Mouse (Mus musculus) left cerebral cortex, adult 6 months (tissue): Measurements from ENCODE around the gene 4930402H24Rik. TPM values are rescaled to one million over a fixed set of nuclear protein-coding genes. Genes with fewer than 3 reads are reported as not detected.

Source experiments
- long read RNA-seq, 2 experiments: library from polyadenylated mRNA; unstranded; transcript quantifications; one replicate each; pipeline ENCODE4 v2.0.0; 2019 to 2020
- polyA plus RNA-seq: library from polyadenylated mRNA; unstranded; fragments of <200 nt; fragmentation: Nextera tagmentation; gene quantifications from 2 replicates; pipeline ENCODE4 v1.2.3, GENCODE M21; 2021

4930402H24Rik gene
- 19.6 and 19.8 TPM in 2 replicates for polyA plus RNA-seq
- long read RNA-seq, experiment 1, full-length matches to known transcripts: 60 of 143 reads
- long read RNA-seq, experiment 1, partial matches to known transcripts: 34 of 143 reads
- long read RNA-seq, experiment 1, other reads (novel, unspliced or antisense): 49 of 143 reads
- long read RNA-seq, experiment 2, full-length matches to known transcripts: 6 of 40 reads
- long read RNA-seq, experiment 2, partial matches to known transcripts: 6 of 40 reads
- long read RNA-seq, experiment 2, other reads (novel, unspliced or antisense): 28 of 40 reads

GRCm38 (mm10) chr2:130905751-130906583 lies at the start of gene 4930402H24Rik, which contains the start of gene Atrn:
Gene 4930402H24Rik, minus strand, starts transcription at chr2:130906406.
Gene Atrn, plus strand, starts transcription at chr2:130906495.

GRCm38 (mm10) chr2:130697153-130697810 lies 208.9 kb downstream of the 4930402H24Rik start, which contains the start of gene Slc4a11:
Gene Slc4a11, minus strand, starts transcription at chr2:130697519.

GRCm38 (mm10) chr2:130667559-130667958 lies 238.6 kb downstream of the 4930402H24Rik start, which contains the start of gene Itpa:
Gene Itpa, plus strand, starts transcription at chr2:130667610.

GRCm38 (mm10) chr2:130664102-130664701 lies 242.0 kb downstream of the 4930402H24Rik start, which contains the start of gene Ddrgk1:
Gene Ddrgk1, minus strand, starts transcription at chr2:130664659.

Other genes with a start within 250 kb of the 4930402H24Rik start
- gene Ddrgk1, start 241.7 kb downstream of the 4930402H24Rik start, polyA plus RNA-seq: 182 and 214 TPM in 2 replicates
- 65.4 and 72.9 TPM in 2 replicates for gene Itpa, start 238.8 kb downstream of the 4930402H24Rik start, polyA plus RNA-seq
- 1.5 and 1.6 TPM in 2 replicates for gene Slc4a11, start 208.9 kb downstream of the 4930402H24Rik start, polyA plus RNA-seq
- gene Atrn, start 89 bp upstream of the 4930402H24Rik start, polyA plus RNA-seq: 15.1 and 41.4 TPM in 2 replicates
- gene Gfra4, start 136.7 kb upstream of the 4930402H24Rik start, polyA plus RNA-seq: 95.8 and 168 TPM in 2 replicates
- 0.90 and 1.4 TPM in 2 replicates for gene Adam33, start 157.4 kb upstream of the 4930402H24Rik start, polyA plus RNA-seq
- 0.06 TPM in 1 of 2 replicates, not detected in the other for gene Siglec1, start 180.4 kb upstream of the 4930402H24Rik start, polyA plus RNA-seq
- gene Hspa12b, start 220.9 kb upstream of the 4930402H24Rik start, polyA plus RNA-seq: 0.97 and 1.6 TPM in 2 replicates
- gene Gm11037, start 227.1 kb upstream of the 4930402H24Rik start, polyA plus RNA-seq: not detected in 2 replicates